Mouse (Mus musculus): ENCODE results near the gene Tanc2. TPM values are rescaled to one million over a fixed set of nuclear protein-coding genes. Genes with fewer than 3 reads are reported as not detected.

Gene Tanc2
- total and polyA plus RNA-seq, 3 experiments, result 0.04 to 0.18 TPM; not detected in 1

DNA sequence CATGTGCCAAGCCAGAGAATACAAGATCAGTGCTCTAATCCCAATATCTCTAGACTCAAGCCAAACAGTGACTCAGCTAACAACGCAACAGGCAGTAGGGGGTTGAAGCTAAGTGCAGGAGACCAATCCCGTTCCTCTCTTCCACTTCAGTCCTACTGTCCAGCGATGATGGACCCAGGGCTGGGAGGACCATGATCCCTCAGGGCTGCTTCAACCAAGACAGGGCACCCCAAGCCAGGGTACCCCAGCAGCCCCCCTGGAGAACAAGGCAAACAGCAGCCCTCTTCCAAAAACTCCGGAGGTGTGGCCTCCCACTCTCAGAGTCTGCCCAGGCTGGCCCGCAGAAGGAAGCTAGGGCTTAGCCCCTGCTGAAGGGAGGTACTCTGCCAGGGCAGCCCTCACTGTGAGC lies 344.5 kb downstream of the Tanc2 start:
- no peak overlapping the region for H3K9ac ChIP-seq (ENCODE audit: control insufficient read depth, low read depth, low read length, poor library complexity, severe bottlenecking)
- no peaks in the 10 kb centered on the region for H3K4me1 ChIP-seq (ENCODE audit: control insufficient read depth in 1 of 2, insufficient read depth in 2 of 2, low read length in 2 of 2)
- no peaks in the 10 kb centered on the region for H3K79me2 ChIP-seq (ENCODE audit: control insufficient read depth, insufficient read depth, low read length, poor library complexity)
- no peak overlapping the region for H3K27ac ChIP-seq (ENCODE audit: control insufficient read depth, low read depth, low read length)
- no peak for TF ChIP-seq MAZ (IDR thresholded peaks at IDR 0.05; ENCODE audit: low read depth, low read length)
- TF ChIP-seq TCF12 (IDR thresholded peaks at IDR 0.05; ENCODE audit: low read depth, low read length), result no peak
- TF ChIP-seq CTCF (IDR thresholded peaks at IDR 0.05 in 2 of 3, conservative IDR thresholded peaks at IDR 0.05 in 1 of 3; ENCODE audit: control insufficient read depth in 1 of 3, insufficient read depth in 1 of 3, low read depth in 2 of 3, low read length in 3 of 3, poor library complexity in 1 of 3, severe bottlenecking in 1 of 3), result no peak
- no peaks in the 10 kb centered on the region for H3K36me3 ChIP-seq (ENCODE audit: control insufficient read depth in 1 of 2, insufficient read depth in 2 of 2, low read length in 2 of 2)
- H3K9me3 ChIP-seq (replicated peaks; ENCODE audit: insufficient read depth, low read length), result no peaks in the 10 kb centered on the region
- H3K27me3 ChIP-seq (ENCODE audit: control insufficient read depth in 1 of 2, insufficient read depth in 2 of 2, low read length in 2 of 2), result no peaks in the 10 kb centered on the region
- no peak for DNase-seq (ENCODE audit: low read depth, low spot score)
- H3K4me3 ChIP-seq (ENCODE audit: control insufficient read depth in 1 of 2, insufficient read depth in 1 of 2, low read depth in 2 of 2, low read length in 2 of 2), result no peak overlapping the region

- Histone ChIP-seq H3K27ac (ENCODE audit: control insufficient read depth, low read depth, low read length) (no peak overlapping the region), H3K9me3 (replicated peaks; ENCODE audit: insufficient read depth, low read length) (no peaks in the 10 kb centered on the region), H3K4me1 (ENCODE audit: control insufficient read depth in 1 of 2, insufficient read depth in 2 of 2, low read length in 2 of 2) (no peaks in the 10 kb centered on the region), H3K4me3 (ENCODE audit: control insufficient read depth in 1 of 2, insufficient read depth in 1 of 2, low read depth in 2 of 2, low read length in 2 of 2) (no peak overlapping the region), H3K79me2 (ENCODE audit: control insufficient read depth, insufficient read depth, low read length, poor library complexity) (no peaks in the 10 kb centered on the region), H3K9ac (ENCODE audit: control insufficient read depth, low read depth, low read length, poor library complexity, severe bottlenecking) (no peak overlapping the region), H3K27me3 (ENCODE audit: control insufficient read depth in 1 of 2, insufficient read depth in 2 of 2, low read length in 2 of 2) (no peaks in the 10 kb centered on the region), H3K36me3 (ENCODE audit: control insufficient read depth in 1 of 2, insufficient read depth in 2 of 2, low read length in 2 of 2) (no peaks in the 10 kb centered on the region)
- no peak for DNase-seq (ENCODE audit: low read depth, low spot score)
- TF ChIP-seq NELFE (IDR thresholded peaks at IDR 0.05; ENCODE audit: low read depth, low read length) (no peak), SIN3A (IDR thresholded peaks at IDR 0.05; ENCODE audit: low read length) (no peak), MYB (IDR thresholded peaks at IDR 0.05; ENCODE audit: low read depth, low read length) (no peak), RAD21 (IDR thresholded peaks at IDR 0.05; ENCODE audit: low read depth, low read length) (no peak), MAX (IDR thresholded peaks at IDR 0.05; ENCODE audit: low read length) (no peak), SMC3 (IDR thresholded peaks at IDR 0.05; ENCODE audit: low read depth, low read length) (no peak), TBP (IDR thresholded peaks at IDR 0.05; ENCODE audit: low read depth, low read length) (no peak), MYC (IDR thresholded peaks at IDR 0.05; ENCODE audit: low read depth, low read length) (no peak), CHD1 (IDR thresholded peaks at IDR 0.05; ENCODE audit: low read depth, low read length) (no peak), ELF1 (IDR thresholded peaks at IDR 0.05; ENCODE audit: low read depth, low read length) (no peak), ZNF384 (IDR thresholded peaks at IDR 0.05; ENCODE audit: low read depth, low read length) (no peak), UBTF (IDR thresholded peaks at IDR 0.05; ENCODE audit: borderline replicate concordance, insufficient read depth, low read depth, low read length) (no peak), ZMIZ1 (IDR thresholded peaks at IDR 0.05; ENCODE audit: low read depth, low read length) (no peak), ETS1 (IDR thresholded peaks at IDR 0.05; ENCODE audit: low read depth, low read length) (no peak), GATA1 (IDR thresholded peaks at IDR 0.05; ENCODE audit: low read depth, low read length) (no peak), USF1 (IDR thresholded peaks at IDR 0.05; ENCODE audit: low read depth, low read length) (no peak), GABPA (IDR thresholded peaks at IDR 0.05; ENCODE audit: low read depth, low read length) (no peak), MXI1 (IDR thresholded peaks at IDR 0.05; ENCODE audit: low read depth, low read length) (no peak), MAZ (IDR thresholded peaks at IDR 0.05; ENCODE audit: low read depth, low read length) (no peak)
Observed at GRCm38 (mm10) chr11:105934816-105935215, 345.0 kb downstream of the Tanc2 start.

All from MEL (cell line).